Mouse (Mus musculus): ENCODE results near the gene Gm10639. TPM values are rescaled to one million over a fixed set of nuclear protein-coding genes. Genes with fewer than 3 reads are reported as not detected.
"Not testable (repeated sequence)": the region's sequence is repeated elsewhere in the genome, so short reads cannot be mapped to it uniquely, and the experiment has no call there.

Gm10639 gene
- polyA plus RNA-seq, 1 experiment from 2014 or later: not detected

- WGBS: 65% methylated on average over 1 of the region's 1 CpGs
- H3K9ac ChIP-seq (replicated peaks; ENCODE audit: low read length); H3K27me3 ChIP-seq (ENCODE audit: control insufficient read depth, insufficient read depth, low read length); DNase-seq; H3K4me1 ChIP-seq (ENCODE audit: control insufficient read depth, insufficient read depth, low read length); H3K27ac ChIP-seq (replicated peaks; ENCODE audit: low read depth, low read length); H3K4me2 ChIP-seq (ENCODE audit: low read length); H3K9me3 ChIP-seq (ENCODE audit: control insufficient read depth, low read length); ATAC-seq (ENCODE audit: low FRiP score, low TSS enrichment); H3K36me3 ChIP-seq (ENCODE audit: control insufficient read depth, insufficient read depth, low read length); H3K4me3 ChIP-seq (replicated peaks; ENCODE audit: low read depth, low read length): not testable (repeated sequence)
Measured at GRCm38 (mm10) chr9:78293683-78294082, 4.0 kb downstream of the Gm10639 start.

GRCm38 (mm10) chr9:78294781-78295180, 5.1 kb downstream of the Gm10639 start:
- not testable (repeated sequence) for H3K9ac ChIP-seq (replicated peaks; ENCODE audit: low read length); H3K36me3 ChIP-seq (ENCODE audit: control insufficient read depth, insufficient read depth, low read length); H3K27ac ChIP-seq (replicated peaks; ENCODE audit: low read depth, low read length); H3K4me1 ChIP-seq (ENCODE audit: control insufficient read depth, insufficient read depth, low read length); H3K4me3 ChIP-seq (replicated peaks; ENCODE audit: low read depth, low read length); DNase-seq; ATAC-seq (ENCODE audit: low FRiP score, low TSS enrichment); H3K9me3 ChIP-seq (ENCODE audit: control insufficient read depth, low read length); H3K4me2 ChIP-seq (ENCODE audit: low read length); H3K27me3 ChIP-seq (ENCODE audit: control insufficient read depth, insufficient read depth, low read length)
- 82% methylated on average over 4 of the region's 7 CpGs for WGBS

GRCm38 (mm10) chr9:78296089-78296488, 6.4 kb downstream of the Gm10639 start:
- ATAC-seq (ENCODE audit: low FRiP score, low TSS enrichment); H3K27ac ChIP-seq (replicated peaks; ENCODE audit: low read depth, low read length); H3K4me3 ChIP-seq (replicated peaks; ENCODE audit: low read depth, low read length); H3K27me3 ChIP-seq (ENCODE audit: control insufficient read depth, insufficient read depth, low read length); H3K4me1 ChIP-seq (ENCODE audit: control insufficient read depth, insufficient read depth, low read length); H3K9ac ChIP-seq (replicated peaks; ENCODE audit: low read length); H3K9me3 ChIP-seq (ENCODE audit: control insufficient read depth, low read length); H3K36me3 ChIP-seq (ENCODE audit: control insufficient read depth, insufficient read depth, low read length); H3K4me2 ChIP-seq (ENCODE audit: low read length): not testable (repeated sequence)
- 15% methylated on average over 6 of the region's 6 CpGs for WGBS
- peak; percentile 81 for DNase-seq

GRCm38 (mm10) chr9:78298232-78298631, 8.5 kb downstream of the Gm10639 start:
- DNase-seq: no peak
- 70% methylated on average over 1 of the region's 1 CpGs for WGBS

GRCm38 (mm10) chr9:78299143-78299542, 9.4 kb downstream of the Gm10639 start:
- ATAC-seq (ENCODE audit: low FRiP score, low TSS enrichment); DNase-seq; H3K4me1 ChIP-seq (ENCODE audit: control insufficient read depth, insufficient read depth, low read length); H3K4me3 ChIP-seq (replicated peaks; ENCODE audit: low read depth, low read length); H3K36me3 ChIP-seq (ENCODE audit: control insufficient read depth, insufficient read depth, low read length); H3K4me2 ChIP-seq (ENCODE audit: low read length); H3K9ac ChIP-seq (replicated peaks; ENCODE audit: low read length); H3K27me3 ChIP-seq (ENCODE audit: control insufficient read depth, insufficient read depth, low read length); H3K9me3 ChIP-seq (ENCODE audit: control insufficient read depth, low read length); H3K27ac ChIP-seq (replicated peaks; ENCODE audit: low read depth, low read length): not testable (repeated sequence)
- 57% methylated on average over 1 of the region's 1 CpGs for WGBS

More at GRCm38 (mm10) chr9:78298232-78298631, 8.5 kb downstream of the Gm10639 start:
- Histone ChIP-seq H3K4me1 (ENCODE audit: control insufficient read depth, insufficient read depth, low read length) (no peaks in the 10 kb centered on the region), H3K4me3 (replicated peaks; ENCODE audit: low read depth, low read length) (no peak overlapping the region), H3K9me3 (ENCODE audit: control insufficient read depth, low read length) (no peaks in the 10 kb centered on the region), H3K27ac (replicated peaks; ENCODE audit: low read depth, low read length) (no peak overlapping the region), H3K9ac (replicated peaks; ENCODE audit: low read length) (no peak overlapping the region), H3K36me3 (ENCODE audit: control insufficient read depth, insufficient read depth, low read length) (no peaks in the 10 kb centered on the region), H3K4me2 (ENCODE audit: low read length) (no peak overlapping the region), H3K27me3 (ENCODE audit: control insufficient read depth, insufficient read depth, low read length) (no peaks in the 10 kb centered on the region)
- ATAC-seq (ENCODE audit: low FRiP score, low TSS enrichment): no peak

- H3K27ac ChIP-seq (replicated peaks; ENCODE audit: low read depth, low read length); H3K36me3 ChIP-seq (ENCODE audit: control insufficient read depth, insufficient read depth, low read length); DNase-seq; H3K9me3 ChIP-seq (ENCODE audit: control insufficient read depth, low read length); H3K4me2 ChIP-seq (ENCODE audit: low read length); ATAC-seq (ENCODE audit: low FRiP score, low TSS enrichment); H3K4me1 ChIP-seq (ENCODE audit: control insufficient read depth, insufficient read depth, low read length); H3K9ac ChIP-seq (replicated peaks; ENCODE audit: low read length); H3K4me3 ChIP-seq (replicated peaks; ENCODE audit: low read depth, low read length); H3K27me3 ChIP-seq (ENCODE audit: control insufficient read depth, insufficient read depth, low read length): not testable (repeated sequence)
- WGBS: 86% methylated on average over 3 of the region's 3 CpGs
Measured at GRCm38 (mm10) chr9:78308122-78308521, 18.4 kb downstream of the Gm10639 start.

- Histone ChIP-seq H3K27me3 (ENCODE audit: control insufficient read depth, insufficient read depth, low read length) (no peaks in the 10 kb centered on the region), H3K36me3 (ENCODE audit: control insufficient read depth, insufficient read depth, low read length) (no peaks in the 10 kb centered on the region), H3K4me3 (replicated peaks; ENCODE audit: low read depth, low read length) (no peak within 1 kb of the TSS), H3K9ac (replicated peaks; ENCODE audit: low read length) (no peak within 1 kb of the TSS), H3K4me1 (ENCODE audit: control insufficient read depth, insufficient read depth, low read length) (no peaks in the 10 kb centered on the region), H3K4me2 (ENCODE audit: low read length) (no peak within 1 kb of the TSS), H3K9me3 (ENCODE audit: control insufficient read depth, low read length) (no peaks in the 10 kb centered on the region), H3K27ac (replicated peaks; ENCODE audit: low read depth, low read length) (no peak within 1 kb of the TSS)
- WGBS: 84% methylated on average over 2 of the region's 2 CpGs
- ATAC-seq (ENCODE audit: low FRiP score, low TSS enrichment): no peak
- no peak for DNase-seq
Measured at GRCm38 (mm10) chr9:78314696-78315095, 25.0 kb downstream of the Gm10639 start, which contains the start of gene Omt2a. Omt2a (minus strand) TSS chr9:78314796.

- ATAC-seq (ENCODE audit: low FRiP score, low TSS enrichment) (no peak), DNase-seq (no peak)
- WGBS: 38% methylated on average over 1 of the region's 1 CpGs
- H3K9me3 ChIP-seq (ENCODE audit: control insufficient read depth, low read length): no peaks in the 10 kb centered on the region
- H3K4me1 ChIP-seq (ENCODE audit: control insufficient read depth, insufficient read depth, low read length): no peaks in the 10 kb centered on the region
- H3K27ac ChIP-seq (replicated peaks; ENCODE audit: low read depth, low read length): no peak overlapping the region
- H3K9ac ChIP-seq (replicated peaks; ENCODE audit: low read length): no peak overlapping the region
- no peak overlapping the region for H3K4me2 ChIP-seq (ENCODE audit: low read length)
- no peaks in the 10 kb centered on the region for H3K36me3 ChIP-seq (ENCODE audit: control insufficient read depth, insufficient read depth, low read length)
- H3K4me3 ChIP-seq (replicated peaks; ENCODE audit: low read depth, low read length): no peak overlapping the region
- no peaks in the 10 kb centered on the region for H3K27me3 ChIP-seq (ENCODE audit: control insufficient read depth, insufficient read depth, low read length)
Measured at GRCm38 (mm10) chr9:78319499-78319898, 29.8 kb downstream of the Gm10639 start.

GRCm38 (mm10) chr9:78327289-78327688, 37.6 kb downstream of the Gm10639 start, which contains the start of gene Omt2b:
Omt2b (plus strand) TSS chr9:78327589.
- H3K36me3 ChIP-seq (ENCODE audit: control insufficient read depth, insufficient read depth, low read length); H3K9me3 ChIP-seq (ENCODE audit: control insufficient read depth, low read length); DNase-seq; H3K4me2 ChIP-seq (ENCODE audit: low read length); H3K9ac ChIP-seq (replicated peaks; ENCODE audit: low read length); ATAC-seq (ENCODE audit: low FRiP score, low TSS enrichment); H3K27ac ChIP-seq (replicated peaks; ENCODE audit: low read depth, low read length); H3K4me3 ChIP-seq (replicated peaks; ENCODE audit: low read depth, low read length); H3K27me3 ChIP-seq (ENCODE audit: control insufficient read depth, insufficient read depth, low read length); H3K4me1 ChIP-seq (ENCODE audit: control insufficient read depth, insufficient read depth, low read length): not testable (repeated sequence)
- 91% methylated on average over 1 of the region's 1 CpGs for WGBS
